Mouse (Mus musculus) MEL (cell line): Measurements from ENCODE around the gene Tbccd1. TPM values are rescaled to one million over a fixed set of nuclear protein-coding genes. Genes with fewer than 3 reads are reported as not detected.

Experiments
- DNase-seq: peaks from one replicate; pipeline ENCODE4 v3.0.0; 2011; ENCODE audit warnings: low read depth, low spot score
- H3K27ac ChIP-seq: 2 replicates; pipeline ENCODE4 v1.5.1; 2012; ENCODE audit warnings: low read depth, mild to moderate bottlenecking, control low read depth, low read length, moderate library complexity; ENCODE audit not compliant: control insufficient read depth
- H3K27me3 ChIP-seq, 2 experiments: fragments of 150-350 bp in 1 of 2; sonication (generic) in 1 of 2; 2 replicates each; pipeline ENCODE4 v1.6.1; 2012; ENCODE audit warnings: low read length in 2 of 2, mild to moderate bottlenecking in 2 of 2, improper control_type of control experiment in 1 of 2, moderate library complexity in 1 of 2; ENCODE audit not compliant: insufficient read depth in 2 of 2, control insufficient read depth in 1 of 2
- H3K36me3 ChIP-seq, 2 experiments: 2 replicates each; pipeline ENCODE4 v1.6.1; 2012 to 2014; ENCODE audit warnings: low read length in 2 of 2, improper control_type of control experiment in 1 of 2, inconsistent platforms in 1 of 2, mild to moderate bottlenecking in 1 of 2; ENCODE audit not compliant: insufficient read depth in 2 of 2, control insufficient read depth in 1 of 2
- H3K4me1 ChIP-seq, 2 experiments: fragments of 150-350 bp in 1 of 2; sonication (generic) in 1 of 2; 2 replicates each; pipeline ENCODE4 v1.6.1; 2012; ENCODE audit warnings: low read length in 2 of 2, improper control_type of control experiment in 1 of 2, mild to moderate bottlenecking in 1 of 2; ENCODE audit not compliant: insufficient read depth in 2 of 2, control insufficient read depth in 1 of 2
- H3K4me3 ChIP-seq, 2 experiments: fragments of 150-350 bp in 1 of 2; sonication (generic) in 1 of 2; 2 replicates each; pipeline ENCODE4 v1.5.1; 2012; ENCODE audit warnings: low read depth in 2 of 2, low read length in 2 of 2, mild to moderate bottlenecking in 2 of 2, moderate library complexity in 2 of 2, control low read depth in 1 of 2, improper control_type of control experiment in 1 of 2; ENCODE audit not compliant: control insufficient read depth in 1 of 2, insufficient read depth in 1 of 2
- H3K79me2 ChIP-seq: 2 replicates; pipeline ENCODE4 v1.6.1; 2012; ENCODE audit warnings: mild to moderate bottlenecking, low read length, moderate library complexity; ENCODE audit not compliant: control insufficient read depth, poor library complexity, insufficient read depth
- H3K9ac ChIP-seq: 2 replicates; pipeline ENCODE4 v1.6.1; 2012; ENCODE audit warnings: low read depth, mild to moderate bottlenecking, control low read depth, low read length, moderate library complexity; ENCODE audit not compliant: control insufficient read depth, poor library complexity, severe bottlenecking
- H3K9me3 ChIP-seq: fragments of 150-350 bp; sonication (generic); replicated peaks from 2 replicates; pipeline ENCODE4 v1.6.1; 2012; ENCODE audit warnings: mild to moderate bottlenecking, low read length, improper control_type of control experiment, moderate library complexity; ENCODE audit not compliant: insufficient read depth
- BHLHE40 ChIP-seq: IDR thresholded peaks from 2 replicates; pipeline ENCODE4 v1.6.1; 2012; ENCODE audit warnings: low read depth, mild to moderate bottlenecking, inconsistent platforms, low read length, improper control_type of control experiment, borderline replicate concordance
- CHD1 ChIP-seq: IDR thresholded peaks from 2 replicates; pipeline ENCODE4 v1.6.1; 2012; ENCODE audit warnings: low read depth, mild to moderate bottlenecking, inconsistent platforms, low read length, improper control_type of control experiment
- CHD2 ChIP-seq: IDR thresholded peaks from 2 replicates; pipeline ENCODE4 v1.6.1; 2011; ENCODE audit warnings: low read length, improper control_type of control experiment
- CTCF ChIP-seq, 3 experiments: IDR thresholded peaks in 2 of 3; conservative IDR thresholded peaks in 1 of 3; 2 replicates each; pipeline ENCODE4 v1.5.1; 2011 to 2012; ENCODE audit warnings: low read length in 3 of 3, low read depth in 2 of 3, mild to moderate bottlenecking in 2 of 3, improper control_type of control experiment in 1 of 3, inconsistent platforms in 1 of 3, mixed read lengths in 1 of 3, moderate library complexity in 1 of 3; ENCODE audit not compliant: control insufficient read depth in 1 of 3, insufficient read depth in 1 of 3, poor library complexity in 1 of 3, severe bottlenecking in 1 of 3
- E2F4 ChIP-seq: IDR thresholded peaks from 2 replicates; pipeline ENCODE4 v1.6.1; 2011; ENCODE audit warnings: low read depth, low read length, improper control_type of control experiment, borderline replicate concordance
- ETS1 ChIP-seq: IDR thresholded peaks from 2 replicates; pipeline ENCODE4 v1.6.1; 2012; ENCODE audit warnings: low read depth, mild to moderate bottlenecking, inconsistent platforms, low read length, improper control_type of control experiment, moderate library complexity
- GABPA ChIP-seq: IDR thresholded peaks from 2 replicates; pipeline ENCODE4 v1.6.1; 2012; ENCODE audit warnings: low read depth, mild to moderate bottlenecking, inconsistent platforms, low read length, improper control_type of control experiment, moderate library complexity
- JUND ChIP-seq: IDR thresholded peaks from 2 replicates; pipeline ENCODE4 v1.6.1; 2011; ENCODE audit warnings: low read depth, mild to moderate bottlenecking, improper control_type of control experiment, low read length
- MAFK ChIP-seq: IDR thresholded peaks from 2 replicates; pipeline ENCODE4 v1.6.1; 2011; ENCODE audit warnings: low read depth, mild to moderate bottlenecking, low read length, improper control_type of control experiment, borderline replicate concordance
- MAX ChIP-seq: IDR thresholded peaks from 2 replicates; pipeline ENCODE4 v1.6.1; 2011; ENCODE audit warnings: low read length, improper control_type of control experiment
- MAZ ChIP-seq: IDR thresholded peaks from 2 replicates; pipeline ENCODE4 v1.6.1; 2012; ENCODE audit warnings: low read depth, mild to moderate bottlenecking, inconsistent platforms, low read length, improper control_type of control experiment
- MEF2A ChIP-seq: IDR thresholded peaks from 2 replicates; pipeline ENCODE4 v1.6.1; 2014; ENCODE audit warnings: low read depth, mild to moderate bottlenecking, inconsistent platforms, low read length, improper control_type of control experiment; ENCODE audit not compliant: poor library complexity, insufficient replicate concordance, severe bottlenecking; ENCODE audit errors: extremely low read depth
- MXI1 ChIP-seq: IDR thresholded peaks from 2 replicates; pipeline ENCODE4 v1.6.1; 2011; ENCODE audit warnings: mild to moderate bottlenecking, low read depth, low read length, improper control_type of control experiment
- NELFE ChIP-seq: IDR thresholded peaks from 2 replicates; pipeline ENCODE4 v1.6.1; 2011; ENCODE audit warnings: low read depth, low read length, improper control_type of control experiment
- POLR2AphosphoS2 ChIP-seq: IDR thresholded peaks from 2 replicates; pipeline ENCODE4 v1.6.1; 2011; ENCODE audit warnings: low read length, improper control_type of control experiment
- RAD21 ChIP-seq: IDR thresholded peaks from 2 replicates; pipeline ENCODE4 v1.6.1; 2011; ENCODE audit warnings: mild to moderate bottlenecking, low read depth, low read length, improper control_type of control experiment
- SIN3A ChIP-seq: IDR thresholded peaks from 2 replicates; pipeline ENCODE4 v1.6.1; 2012; ENCODE audit warnings: low read length, improper control_type of control experiment, inconsistent platforms
- SMC3 ChIP-seq: IDR thresholded peaks from 2 replicates; pipeline ENCODE4 v1.6.1; 2011; ENCODE audit warnings: low read depth, low read length, improper control_type of control experiment
- TCF12 ChIP-seq: IDR thresholded peaks from 2 replicates; pipeline ENCODE4 v1.6.1; 2014; ENCODE audit warnings: low read depth, mild to moderate bottlenecking, inconsistent platforms, low read length, improper control_type of control experiment, moderate library complexity
- USF2 ChIP-seq, 2 experiments: IDR thresholded peaks; 2 replicates each; pipeline ENCODE4 v1.6.1; 2011 to 2012; ENCODE audit warnings: improper control_type of control experiment in 2 of 2, low read length in 2 of 2, borderline replicate concordance in 1 of 2, inconsistent platforms in 1 of 2, low read depth in 1 of 2, mild to moderate bottlenecking in 1 of 2; ENCODE audit not compliant: insufficient read depth in 1 of 2
- ZC3H11A ChIP-seq: IDR thresholded peaks from 2 replicates; pipeline ENCODE4 v1.6.1; 2012; ENCODE audit warnings: low read depth, mild to moderate bottlenecking, inconsistent platforms, low read length, improper control_type of control experiment
- ZKSCAN1 ChIP-seq: IDR thresholded peaks from 2 replicates; pipeline ENCODE4 v1.6.1; 2012; ENCODE audit warnings: low read depth, mild to moderate bottlenecking, inconsistent platforms, low read length, improper control_type of control experiment, moderate library complexity
- ZMIZ1 ChIP-seq: IDR thresholded peaks from 2 replicates; pipeline ENCODE4 v1.6.1; 2012; ENCODE audit warnings: low read depth, mild to moderate bottlenecking, inconsistent platforms, low read length, improper control_type of control experiment, moderate library complexity
- ZNF384 ChIP-seq: IDR thresholded peaks from 2 replicates; pipeline ENCODE4 v1.6.1; 2012; ENCODE audit warnings: low read depth, mild to moderate bottlenecking, inconsistent platforms, low read length, improper control_type of control experiment
- polyA plus RNA-seq, 2 experiments: library from polyadenylated mRNA; stranded (reverse) in 1 of 2; unstranded in 1 of 2; fragments of >175 nt in 1 of 2; fragments of >200 nt in 1 of 2; gene quantifications; 2 replicates each; pipeline versions ENCODE4 v1.2.1 to v1.2.4; 2012; ENCODE audit warnings: low replicate concordance in 2 of 2, low read depth in 1 of 2; ENCODE audit not compliant: insufficient read length in 2 of 2, insufficient read depth in 1 of 2, missing spikeins in 1 of 2
- total RNA-seq: library from RNA; depleted of rRNA; stranded (reverse); fragments of 300-350 nt; gene quantifications from 2 replicates; pipeline ENCODE4 v1.2.3, GENCODE M21; 2012

Tbccd1 gene
- total and polyA plus RNA-seq, 3 experiments = 23.8 to 28.7 TPM; not detected in 1

DNA sequence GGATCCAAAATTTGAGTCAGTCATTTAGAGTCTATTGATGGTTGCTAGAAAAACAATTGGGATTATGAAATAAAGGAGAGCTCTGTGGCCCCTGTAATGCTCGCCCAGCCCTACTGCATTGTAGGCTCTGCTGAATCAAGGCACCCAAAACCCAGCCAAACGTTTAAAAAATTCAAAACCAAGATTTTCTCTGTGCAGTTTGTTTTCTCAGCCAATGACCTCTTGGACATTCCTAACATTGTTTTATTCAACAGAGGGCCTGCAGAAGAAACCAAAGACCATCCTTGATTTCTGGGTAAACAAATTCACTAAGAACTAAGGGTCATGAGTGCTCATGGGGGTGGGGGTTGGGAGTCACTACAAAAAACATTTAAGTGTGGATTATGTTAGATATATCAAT is 46.0 kb downstream of the Tbccd1 start, which contains the start of gene Crygs:
Crygs (minus strand) TSS at position 101 of the 400 bp plus-strand sequence.
- no peaks in the 10 kb centered on the region for H3K9me3 ChIP-seq
- TF ChIP-seq ZMIZ1 = no peak

GRCm38 (mm10) chr16:22807468-22808070 is 49.9 kb downstream of the Tbccd1 start:
- Histone ChIP-seq H3K36me3 (no peaks in the 10 kb centered on the region), H3K9me3 (no peaks in the 10 kb centered on the region), H3K9ac (no peak overlapping the region), H3K79me2 (no peaks in the 10 kb centered on the region), H3K27ac (no peak overlapping the region), H3K27me3 (no peaks in the 10 kb centered on the region), H3K4me3 (no peak overlapping the region), H3K4me1 (no peaks in the 10 kb centered on the region)
- DNase-seq = peak; percentile 62
- TF ChIP-seq TCF12 (no peak), ZNF384 (no peak), ZC3H11A (peak; percentile 75), CTCF (IDR thresholded peaks at IDR 0.05 in 2 of 3, conservative IDR thresholded peaks at IDR 0.05 in 1 of 3; ENCODE audit: control insufficient read depth in 1 of 3, insufficient read depth in 1 of 3, low read depth in 2 of 3, low read length in 3 of 3, poor library complexity in 1 of 3, severe bottlenecking in 1 of 3) (peak; percentile 46 to 82 (median 62)), NELFE (no peak), MAX (no peak), POLR2AphosphoS2 (no peak), E2F4 (no peak), JUND (no peak), MXI1 (no peak), MEF2A (no peak), CHD1 (no peak), ZKSCAN1 (no peak), MAZ (no peak), GABPA (no peak), BHLHE40 (no peak), RAD21 (peak; percentile 82), CHD2 (no peak), USF2 (IDR thresholded peaks at IDR 0.05; ENCODE audit: borderline replicate concordance in 1 of 2, insufficient read depth in 1 of 2, low read depth in 1 of 2, low read length in 2 of 2) (no peak), MAFK (no peak), ETS1 (no peak), SMC3 (peak; percentile 81), SIN3A (no peak)

More for the DNA sequence above, 46.0 kb downstream of the Tbccd1 start, which contains the start of gene Crygs:
- Histone ChIP-seq H3K9ac (no peak within 1 kb of the TSS), H3K4me3 (no peak within 1 kb of the TSS), H3K4me1 (no peaks in the 10 kb centered on the region), H3K79me2 (no peaks in the 10 kb centered on the region), H3K27ac (no peak within 1 kb of the TSS), H3K27me3 (no peaks in the 10 kb centered on the region), H3K36me3 (peaks cover 0 to 1% of the 10 kb centered on the region in 2 experiments; a peak in 1 of 4 replicates)
- no peak for DNase-seq
